9 mouse cellular contexts compared by ENCODE assay signal in genomic region chr11:53737573-53737946, GRCm38 (mm10). TPM values are rescaled to one million over a fixed set of nuclear protein-coding genes. Genes with fewer than 3 reads are reported as not detected.
DNase-seq lines count a peak whose midpoint lies in the region; ATAC-seq and TF ChIP-seq lines count a peak whose summit lies in the region.
"Had no signal": no experiment of that assay in that cellular context is flagged by ENCODE, and none has a peak within 500 bp of the region (broad histone marks: within the 10 kb centered on the region; RNA-seq: fewer than 3 reads in every experiment).

No protein-coding gene starts in this region.

- no peak overlapping the region for H3K4me2 ChIP-seq in midbrain, embryonic 16.5 days (ENCODE audit: low read length)
- H3K4me2 ChIP-seq in forebrain, embryonic 15.5 days (replicated peaks) = no peak overlapping the region
- H3K4me2 ChIP-seq in hindbrain, embryonic 15.5 days = no peak overlapping the region

- no peak overlapping the region for H3K4me3 ChIP-seq in midbrain, embryonic 10.5 days
- H3K4me3 ChIP-seq in midbrain, embryonic 16.5 days (ENCODE audit: low read depth, low read length) = no peak overlapping the region
- no peak overlapping the region for H3K4me3 ChIP-seq in bone marrow, adult 2 months (replicated peaks; ENCODE audit: control insufficient read depth, low read depth, low read length)
- H3K4me3 ChIP-seq in forebrain, embryonic 15.5 days = no peak overlapping the region
- no peak overlapping the region for H3K4me3 ChIP-seq in hindbrain, embryonic 15.5 days

- 52% methylated on average over 6 of the region's 6 CpGs for WGBS in midbrain, embryonic 10.5 days
- 42% methylated on average over 6 of the region's 6 CpGs for WGBS in midbrain, embryonic 16.5 days
- WGBS in bone marrow, adult 2 months = 27% methylated on average over 6 of the region's 6 CpGs
- 41% methylated on average over 6 of the region's 6 CpGs for WGBS in forebrain, embryonic 15.5 days
- WGBS in hindbrain, embryonic 15.5 days = 45% methylated on average over 6 of the region's 6 CpGs

- no peak overlapping the region for H3K9ac ChIP-seq in midbrain, embryonic 16.5 days (ENCODE audit: low read depth, low read length)
- H3K9ac ChIP-seq in forebrain, embryonic 15.5 days (replicated peaks) = no peak overlapping the region
- H3K9ac ChIP-seq in hindbrain, embryonic 15.5 days = no peak overlapping the region

- H3K4me1 ChIP-seq in midbrain, embryonic 10.5 days = peaks cover 5% of the 10 kb centered on the region
- no peaks in the 10 kb centered on the region for H3K4me1 ChIP-seq in midbrain, embryonic 16.5 days (ENCODE audit: control insufficient read depth, insufficient read depth, low read length)
- no peaks in the 10 kb centered on the region; the same call in 1 of the 2 replicates for H3K4me1 ChIP-seq in bone marrow, adult 2 months (ENCODE audit: control insufficient read depth, insufficient read depth, low read length)
- no peaks in the 10 kb centered on the region for H3K4me1 ChIP-seq in forebrain, embryonic 15.5 days
- H3K4me1 ChIP-seq in hindbrain, embryonic 15.5 days (replicated peaks) = no peaks in the 10 kb centered on the region

- DNase-seq in midbrain, embryonic 10.5 days (ENCODE audit: low spot score) = peak; percentile 37
- DNase-seq in layer of hippocampus, postnatal 14 days (ENCODE audit: low spot score in 2 of 2) = peak; percentile 41 to 69
- peak; percentile 68 for DNase-seq in lung, postnatal 14 days
- peak; percentile 62 to 74 for DNase-seq in spleen, postnatal 4 days (ENCODE audit: low spot score in 2 of 2)

- TF ChIP-seq CTCF in bone marrow, adult 2 months (IDR thresholded peaks at IDR 0.05; ENCODE audit: control insufficient read depth, insufficient read depth, low read length) = peak; percentile 48

- H3K36me3 ChIP-seq in midbrain, embryonic 10.5 days = no peaks in the 10 kb centered on the region
- H3K36me3 ChIP-seq in midbrain, embryonic 16.5 days (ENCODE audit: control insufficient read depth, insufficient read depth, low read length) = no peaks in the 10 kb centered on the region
- no peaks in the 10 kb centered on the region for H3K36me3 ChIP-seq in forebrain, embryonic 15.5 days
- H3K36me3 ChIP-seq in hindbrain, embryonic 15.5 days = no peaks in the 10 kb centered on the region

- no peak overlapping the region for H3K27ac ChIP-seq in midbrain, embryonic 10.5 days (replicated peaks)
- H3K27ac ChIP-seq in midbrain, embryonic 16.5 days (ENCODE audit: low read length) = no peak overlapping the region
- H3K27ac ChIP-seq in bone marrow, adult 2 months (ENCODE audit: control insufficient read depth, insufficient read depth, low read depth, low read length, poor library complexity) = no peak overlapping the region
- no peak overlapping the region for H3K27ac ChIP-seq in forebrain, embryonic 15.5 days (replicated peaks)
- no peak overlapping the region for H3K27ac ChIP-seq in hindbrain, embryonic 15.5 days (replicated peaks)
- H3K27ac ChIP-seq: macrophage had no signal

- ATAC-seq in midbrain, embryonic 16.5 days = no peak
- peak; percentile 23; the same call in 1 of the 2 replicates for ATAC-seq in forebrain, embryonic 15.5 days (replicated peaks)
- ATAC-seq in hindbrain, embryonic 15.5 days (ENCODE audit: low FRiP score, low read depth) = peak; percentile 45; the same call in 1 of the 2 replicates

- no peak for TF ChIP-seq POLR2A in bone marrow, adult 2 months (IDR thresholded peaks at IDR 0.05; ENCODE audit: borderline replicate concordance, control insufficient read depth, low read depth, low read length)

- no peaks in the 10 kb centered on the region for H3K27me3 ChIP-seq in midbrain, embryonic 10.5 days (ENCODE audit: low read depth, poor library complexity, severe bottlenecking)
- no peaks in the 10 kb centered on the region for H3K27me3 ChIP-seq in midbrain, embryonic 16.5 days (ENCODE audit: control insufficient read depth, insufficient read depth, low read depth, low read length)
- H3K27me3 ChIP-seq in forebrain, embryonic 15.5 days = no peaks in the 10 kb centered on the region
- H3K27me3 ChIP-seq in hindbrain, embryonic 15.5 days = no peaks in the 10 kb centered on the region

- H3K9me3 ChIP-seq in midbrain, embryonic 10.5 days (replicated peaks) = no peaks in the 10 kb centered on the region
- H3K9me3 ChIP-seq in midbrain, embryonic 16.5 days (replicated peaks; ENCODE audit: control insufficient read depth, low read length, poor library complexity, severe bottlenecking) = no peaks in the 10 kb centered on the region
- H3K9me3 ChIP-seq in forebrain, embryonic 15.5 days = no peaks in the 10 kb centered on the region
- no peaks in the 10 kb centered on the region for H3K9me3 ChIP-seq in hindbrain, embryonic 15.5 days

RNA-seq across cellular contexts. Expression of gene Il5, which starts 17.0 kb away (rescaled TPM):
- not detected in 2 replicates for polyA plus RNA-seq in midbrain, embryonic 10.5 days (2016; fragmentation: Nextera tagmentation; extraction: Ambion mirVana)
- polyA plus RNA-seq in midbrain, embryonic 16.5 days (2015; fragmentation: Nextera tagmentation; extraction: Ambion mirVana) = not detected in 2 replicates
- polyA plus RNA-seq in bone marrow, adult 2 months (2011; ENCODE audit: insufficient read depth, insufficient read length, low replicate concordance, missing spikeins) = not detected in 2 replicates
- not detected in 2 replicates for polyA plus RNA-seq in forebrain, embryonic 15.5 days (2015; fragmentation: Nextera tagmentation; extraction: Ambion mirVana)
- polyA plus RNA-seq in hindbrain, embryonic 15.5 days (2015; fragmentation: Nextera tagmentation; extraction: Ambion mirVana) = not detected in 2 replicates
- total RNA-seq in layer of hippocampus, postnatal 14 days (2021) = not detected
- polyA plus RNA-seq: macrophage had no signal

RNA-seq across cellular contexts. Expression of gene Rad50, which starts 30.4 kb away (rescaled TPM):
- 21.2 and 22.6 TPM in 2 replicates for polyA plus RNA-seq in midbrain, embryonic 10.5 days (2016; fragmentation: Nextera tagmentation; extraction: Ambion mirVana)
- polyA plus RNA-seq in midbrain, embryonic 16.5 days (2015; fragmentation: Nextera tagmentation; extraction: Ambion mirVana) = 11.0 and 11.7 TPM in 2 replicates
- 8.9 and 15.2 TPM in 2 replicates for polyA plus RNA-seq in bone marrow, adult 2 months (2011; ENCODE audit: insufficient read depth, insufficient read length, low replicate concordance, missing spikeins)
- 14.0 and 15.2 TPM in 2 replicates for polyA plus RNA-seq in forebrain, embryonic 15.5 days (2015; fragmentation: Nextera tagmentation; extraction: Ambion mirVana)
- 12.2 and 12.3 TPM in 2 replicates for polyA plus RNA-seq in hindbrain, embryonic 15.5 days (2015; fragmentation: Nextera tagmentation; extraction: Ambion mirVana)
- total RNA-seq in layer of hippocampus, postnatal 14 days (2021) = 10 to 100 TPM in 1 of 2 experiments, 1 to 10 TPM in 1; 9.0 to 10.5 TPM

RNA-seq across cellular contexts. Expression of gene Irf1, which starts 32.3 kb away (rescaled TPM):
- 3.6 and 3.8 TPM in 2 replicates for polyA plus RNA-seq in midbrain, embryonic 10.5 days (2016; fragmentation: Nextera tagmentation; extraction: Ambion mirVana)
- 2.0 and 2.2 TPM in 2 replicates for polyA plus RNA-seq in midbrain, embryonic 16.5 days (2015; fragmentation: Nextera tagmentation; extraction: Ambion mirVana)
- 23.0 and 35.5 TPM in 2 replicates for polyA plus RNA-seq in bone marrow, adult 2 months (2011; ENCODE audit: insufficient read depth, insufficient read length, low replicate concordance, missing spikeins)
- polyA plus RNA-seq in forebrain, embryonic 15.5 days (2015; fragmentation: Nextera tagmentation; extraction: Ambion mirVana) = 2.9 and 3.3 TPM in 2 replicates
- 3.7 and 4.8 TPM in 2 replicates for polyA plus RNA-seq in hindbrain, embryonic 15.5 days (2015; fragmentation: Nextera tagmentation; extraction: Ambion mirVana)
- 1 to 10 TPM; 4.9 to 7.7 TPM for total RNA-seq in layer of hippocampus, postnatal 14 days (2021)

RNA-seq across cellular contexts. Expression of gene Gm17334, which starts 35.4 kb away (rescaled TPM):
- polyA plus RNA-seq in midbrain, embryonic 10.5 days (2016; fragmentation: Nextera tagmentation; extraction: Ambion mirVana) = not detected in 2 replicates
- not detected in 2 replicates for polyA plus RNA-seq in midbrain, embryonic 16.5 days (2015; fragmentation: Nextera tagmentation; extraction: Ambion mirVana)
- not detected in 2 replicates for polyA plus RNA-seq in bone marrow, adult 2 months (2011; ENCODE audit: insufficient read depth, insufficient read length, low replicate concordance, missing spikeins)
- polyA plus RNA-seq in forebrain, embryonic 15.5 days (2015; fragmentation: Nextera tagmentation; extraction: Ambion mirVana) = not detected in 2 replicates
- polyA plus RNA-seq in hindbrain, embryonic 15.5 days (2015; fragmentation: Nextera tagmentation; extraction: Ambion mirVana) = not detected in 2 replicates
- under 1 TPM in 1 of 2 experiments, not detected in 1; 0.62 TPM for total RNA-seq in layer of hippocampus, postnatal 14 days (2021)
- polyA plus RNA-seq: macrophage had no signal
